Mouse (Mus musculus): Measurements from ENCODE around the gene 4931414P19Rik.

GRCm38 (mm10) chr14:54644294-54644693, 38.5 kb upstream of the 4931414P19Rik start:
- TF ChIP-seq CTCF (IDR thresholded peaks at IDR 0.05; ENCODE audit: control insufficient read depth, insufficient read depth, insufficient read length) (no peak), MAX (IDR thresholded peaks at IDR 0.05) (no peak), CEBPB (IDR thresholded peaks at IDR 0.05; ENCODE audit: low read depth) (no peak), USF1 (IDR thresholded peaks at IDR 0.05; ENCODE audit: low read depth) (no peak), MYOG (IDR thresholded peaks at IDR 0.05; ENCODE audit: control insufficient read depth, extremely low read depth, insufficient read length) (no peak), FOSL1 (IDR thresholded peaks at IDR 0.05; ENCODE audit: insufficient read depth, low read length, poor library complexity, severe bottlenecking) (no peak), MYOD1 (IDR thresholded peaks at IDR 0.05; ENCODE audit: control insufficient read depth, insufficient read length, low read depth) (no peak)
